Mouse (Mus musculus): ENCODE data around the gene Sf3b6.

Sf3b6 gene

DNA sequence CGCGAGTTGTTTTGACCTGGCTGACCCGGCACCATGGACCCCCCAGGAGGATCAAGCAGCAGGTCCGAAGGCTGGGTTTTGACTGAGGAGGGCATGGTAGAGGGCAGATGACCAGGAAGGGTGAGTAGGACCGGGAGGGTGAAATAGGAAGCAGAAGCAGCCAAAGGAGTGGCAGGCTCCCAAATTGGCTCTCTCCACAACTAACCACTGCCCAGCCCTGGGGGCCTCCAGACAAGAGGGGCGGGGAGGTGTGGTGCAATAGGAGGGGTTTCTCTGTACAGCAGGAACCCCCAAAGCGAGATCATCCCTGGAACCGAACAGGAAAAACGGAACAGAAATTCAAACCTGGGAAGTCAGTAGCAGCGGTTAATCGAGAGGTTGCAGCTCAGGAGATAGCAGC, 23.4 kb downstream of the Sf3b6 start:
- no peak for DNase-seq (ENCODE audit: low spot score)

GRCm38 (mm10) chr12:4841392-4841887, 24.1 kb downstream of the Sf3b6 start, which contains the start of gene Fkbp1b:
Fkbp1b (minus strand) TSS chr12:4841591.
- no peak for DNase-seq (ENCODE audit: low spot score)

GRCm38 (mm10) chr12:4842456-4842855, 25.1 kb downstream of the Sf3b6 start:
- DNase-seq (ENCODE audit: low spot score): no peak

DNA sequence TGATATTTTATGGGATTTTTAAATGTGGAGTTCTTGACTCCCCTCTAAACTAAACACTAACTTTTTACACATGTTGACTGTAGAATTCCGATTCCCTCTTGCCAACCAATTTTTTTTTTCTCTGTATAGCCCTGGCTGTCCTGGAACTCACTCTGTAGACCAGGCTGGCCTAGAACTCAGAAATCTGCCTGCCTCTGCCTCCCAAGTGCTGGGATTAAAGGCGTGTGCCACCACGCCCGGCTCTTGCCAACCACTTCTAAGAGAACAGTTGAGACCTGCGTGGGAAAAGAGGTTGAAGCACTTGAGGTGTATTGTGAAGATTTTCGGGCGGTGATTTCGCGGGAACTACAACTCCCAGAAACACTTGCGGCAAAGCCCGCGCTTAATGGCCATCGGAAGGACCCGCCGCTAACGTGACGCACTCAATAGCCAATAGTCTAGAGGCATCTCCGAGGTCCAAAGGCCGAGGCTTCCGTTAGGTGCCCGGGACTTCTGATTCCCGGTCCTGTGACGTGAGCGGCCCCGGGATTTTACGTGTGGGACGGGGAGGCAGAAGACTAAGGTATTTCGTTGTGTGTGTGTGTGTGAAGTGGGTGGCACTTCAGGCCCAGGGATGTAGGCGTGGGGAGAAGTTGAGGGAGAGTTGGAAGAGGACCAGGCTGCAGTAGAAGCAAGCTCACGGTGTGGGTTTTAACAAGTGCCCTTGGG, 25.7 kb downstream of the Sf3b6 start, which contains the start of gene Wdcp:
Gene Wdcp (plus strand): TSS at position 414 of the 708 bp plus-strand sequence.
- DNase-seq (ENCODE audit: low spot score): peak; percentile 85

GRCm38 (mm10) chr12:4843741-4844140, 26.4 kb downstream of the Sf3b6 start:
- DNase-seq (ENCODE audit: low spot score): peak; percentile 51

DNA sequence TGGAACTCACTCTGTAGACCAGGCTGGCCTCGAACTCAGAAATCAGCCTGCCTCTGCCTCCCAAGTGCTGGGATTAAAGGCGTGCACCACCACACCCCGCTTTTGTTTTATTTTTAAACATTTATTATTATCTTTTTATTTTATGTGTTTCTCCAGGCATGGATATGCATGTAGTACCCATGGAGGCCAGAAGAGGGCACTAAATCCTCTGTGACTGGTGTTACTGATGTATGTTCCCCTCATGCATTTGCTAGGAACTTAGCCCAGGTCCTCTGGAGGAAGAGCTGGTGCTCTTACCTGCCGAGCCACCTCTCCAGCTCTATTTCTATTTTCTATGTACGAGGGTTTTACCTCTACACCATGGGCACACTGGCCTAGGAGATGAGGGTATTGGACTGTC, 38.8 kb downstream of the Sf3b6 start:
- no peak for DNase-seq (ENCODE audit: low spot score)

- DNase-seq (ENCODE audit: low spot score): no peak
Measured at GRCm38 (mm10) chr12:4856834-4857233, 39.5 kb downstream of the Sf3b6 start.

GRCm38 (mm10) chr12:4859241-4859914, 42.0 kb downstream of the Sf3b6 start:
- DNase-seq (ENCODE audit: low spot score): no peak

- no peak for DNase-seq (ENCODE audit: low spot score)
Measured at GRCm38 (mm10) chr12:4862672-4863071, 45.3 kb downstream of the Sf3b6 start.

- no peak for DNase-seq (ENCODE audit: low spot score)
Measured at GRCm38 (mm10) chr12:4863654-4864337, 46.5 kb downstream of the Sf3b6 start.

DNA sequence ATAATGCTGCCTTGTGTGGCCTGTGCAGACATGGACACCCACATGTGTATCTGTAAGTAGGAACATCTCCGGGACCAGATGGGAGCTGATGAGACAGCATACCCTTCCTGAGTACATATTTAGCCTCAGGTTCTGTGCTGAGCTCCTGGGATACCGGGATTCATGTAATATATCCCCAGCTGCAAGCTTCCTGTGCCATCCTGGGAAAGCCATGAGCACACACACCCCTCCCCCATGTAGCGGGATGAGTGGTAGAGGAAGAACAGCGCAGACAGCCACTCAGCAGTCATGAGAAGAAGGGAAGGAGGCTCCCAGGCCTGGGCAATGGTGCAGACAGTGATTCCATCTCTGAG, 47.0 kb downstream of the Sf3b6 start:
- no peak for DNase-seq (ENCODE audit: low spot score)

- no peak for DNase-seq (ENCODE audit: low spot score)
Measured at GRCm38 (mm10) chr12:4868924-4869323, 51.6 kb downstream of the Sf3b6 start.

DNA sequence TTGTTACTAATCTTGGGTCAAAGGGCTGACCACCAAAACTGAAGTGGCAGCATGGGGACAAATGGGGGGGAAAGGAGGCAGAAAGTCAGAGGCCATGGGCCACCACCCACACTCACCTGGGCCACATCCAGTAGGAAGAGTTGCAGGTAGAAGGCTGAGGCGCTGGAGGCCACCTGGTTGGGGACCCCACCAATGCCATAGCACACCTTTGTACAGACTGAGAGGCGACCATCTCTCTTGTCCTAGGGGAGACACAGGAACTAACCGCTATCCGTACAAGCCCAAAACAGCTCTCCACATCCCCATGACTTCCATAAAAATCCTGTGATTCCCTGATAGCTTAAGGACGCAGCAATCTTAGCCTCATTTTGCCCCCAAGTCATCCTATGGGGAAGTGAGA, 53.9 kb downstream of the Sf3b6 start:
- no peak for DNase-seq (ENCODE audit: low spot score)

DNA sequence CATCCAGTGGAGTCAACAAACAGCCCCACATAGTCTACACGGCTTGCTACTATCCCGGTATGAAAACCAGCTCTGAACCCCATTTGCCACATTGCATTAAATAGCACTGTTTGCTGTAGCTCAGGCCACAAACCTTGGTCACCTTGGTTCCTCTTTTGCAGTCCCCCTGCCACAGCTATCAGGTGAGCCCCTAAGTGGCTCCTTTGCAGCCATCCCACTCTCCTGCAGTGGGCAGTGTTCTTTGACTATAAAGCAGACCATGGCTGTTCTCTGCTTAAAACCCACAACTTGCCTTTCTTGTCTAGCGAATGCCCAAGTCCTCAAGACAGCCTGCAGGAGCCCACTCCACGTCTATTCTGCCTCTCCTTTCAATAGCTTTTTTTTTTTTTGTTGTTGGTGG, 54.9 kb downstream of the Sf3b6 start:
- DNase-seq (ENCODE audit: low spot score): no peak

- peak; percentile 87 for DNase-seq (ENCODE audit: low spot score)
Measured at GRCm38 (mm10) chr12:4872983-4873477, 55.7 kb downstream of the Sf3b6 start.

- DNase-seq (ENCODE audit: low spot score): no peak
Measured at GRCm38 (mm10) chr12:4873531-4873930, 56.2 kb downstream of the Sf3b6 start.

DNA sequence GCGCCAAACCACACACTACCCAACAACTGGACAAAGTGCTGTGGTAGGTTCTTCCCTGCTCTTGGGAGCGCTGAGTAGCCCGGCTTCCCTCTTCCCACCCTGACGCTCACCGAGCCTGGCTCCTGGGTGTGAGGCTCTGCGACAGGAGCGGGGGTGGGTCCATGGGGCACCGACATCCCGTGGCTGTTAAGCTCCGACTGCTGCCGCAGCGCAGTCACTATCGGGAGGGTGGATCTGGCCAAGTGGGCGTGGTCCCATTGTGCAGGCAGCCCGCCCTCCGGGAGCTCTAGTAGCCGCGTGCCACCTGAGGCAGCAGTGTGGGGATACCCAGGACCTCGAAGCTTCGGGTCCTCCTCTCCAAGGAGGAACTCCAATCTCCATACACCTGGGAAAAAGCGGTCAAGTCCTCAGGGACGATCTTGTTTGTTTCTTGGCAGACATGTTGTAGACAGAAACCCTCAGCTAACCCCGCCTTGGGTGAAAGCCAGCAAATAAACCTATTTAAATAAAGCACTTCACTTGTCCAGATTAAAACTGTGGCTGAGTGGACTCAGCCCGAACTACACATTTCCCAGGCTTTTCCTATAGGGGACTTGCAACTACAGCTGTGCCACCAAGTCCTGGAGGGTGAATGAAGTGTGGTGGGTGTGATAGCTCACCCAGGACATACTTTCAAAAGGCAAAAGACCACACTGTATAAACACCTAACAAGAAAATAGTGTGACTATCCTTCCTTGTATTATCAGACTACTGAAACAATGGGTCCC, 57.0 kb downstream of the Sf3b6 start, which contains the start of gene Mfsd2b:
Gene Mfsd2b (minus strand): TSS at position 199 of the 767 bp plus-strand sequence.
- DNase-seq (ENCODE audit: low spot score): peak; percentile 91

- DNase-seq (ENCODE audit: low spot score): no peak
Measured at GRCm38 (mm10) chr12:4875623-4876022, 58.3 kb downstream of the Sf3b6 start.
